Mouse (Mus musculus) kidney, embryonic 15.5 days (tissue): Measurements from ENCODE around the gene Vmn2r69. TPM values are rescaled to one million over a fixed set of nuclear protein-coding genes. Genes with fewer than 3 reads are reported as not detected.

Experiments
- ATAC-seq: fragments of 200-750 bp; cut with Nextera tagmentation; replicated peaks from 2 replicates; pipeline ENCODE4 v1.8.0; 2017; ENCODE audit warnings: moderate TSS enrichment; ENCODE audit not compliant: low FRiP score
- H3K27ac ChIP-seq: fragments of 300-500 bp; sonication (generic); 2 replicates; pipeline ENCODE4 v1.5.1; 2015; ENCODE audit warnings: mild to moderate bottlenecking, inconsistent platforms
- H3K27me3 ChIP-seq: fragments of 300-500 bp; sonication (generic); 2 replicates; pipeline ENCODE4 v1.6.1; 2015; ENCODE audit warnings: inconsistent platforms
- H3K36me3 ChIP-seq: fragments of 300-500 bp; sonication (generic); 2 replicates; pipeline ENCODE4 v1.6.1; 2015; ENCODE audit warnings: inconsistent platforms
- H3K4me1 ChIP-seq: fragments of 300-500 bp; sonication (generic); 2 replicates; pipeline ENCODE4 v1.6.1; 2015; ENCODE audit warnings: inconsistent platforms
- H3K4me2 ChIP-seq: fragments of 300-500 bp; sonication (generic); 2 replicates; pipeline ENCODE4 v1.6.1; 2015; ENCODE audit warnings: moderate library complexity, mild to moderate bottlenecking, inconsistent platforms
- H3K4me3 ChIP-seq: fragments of 300-500 bp; sonication (generic); replicated peaks from 2 replicates; pipeline ENCODE4 v1.5.1; 2015; ENCODE audit warnings: mild to moderate bottlenecking, inconsistent platforms
- H3K9ac ChIP-seq: fragments of 300-500 bp; sonication (generic); 2 replicates; pipeline ENCODE4 v1.6.1; 2015; ENCODE audit warnings: mild to moderate bottlenecking, inconsistent platforms
- H3K9me3 ChIP-seq: fragments of 300-500 bp; sonication (generic); replicated peaks from 2 replicates; pipeline ENCODE4 v1.6.1; 2016; ENCODE audit warnings: inconsistent platforms
- WGBS: fragments of 180-500 bp; shearing (Covaris S2); methylation state at CpG from one replicate; pipeline ENCODE4 v1.1.7; 2015; ENCODE audit warnings: mixed read lengths; 5-methylcytosine and 5-hydroxymethylcytosine counted together
- polyA plus RNA-seq: library from polyadenylated mRNA; unstranded; fragments of >200 nt; fragmentation: Nextera tagmentation; extraction: Ambion mirVana; gene quantifications from 2 replicates; pipeline ENCODE4 v1.2.1, GENCODE M21; 2015

The Vmn2r69 gene
- not detected in 2 replicates for polyA plus RNA-seq

DNA sequence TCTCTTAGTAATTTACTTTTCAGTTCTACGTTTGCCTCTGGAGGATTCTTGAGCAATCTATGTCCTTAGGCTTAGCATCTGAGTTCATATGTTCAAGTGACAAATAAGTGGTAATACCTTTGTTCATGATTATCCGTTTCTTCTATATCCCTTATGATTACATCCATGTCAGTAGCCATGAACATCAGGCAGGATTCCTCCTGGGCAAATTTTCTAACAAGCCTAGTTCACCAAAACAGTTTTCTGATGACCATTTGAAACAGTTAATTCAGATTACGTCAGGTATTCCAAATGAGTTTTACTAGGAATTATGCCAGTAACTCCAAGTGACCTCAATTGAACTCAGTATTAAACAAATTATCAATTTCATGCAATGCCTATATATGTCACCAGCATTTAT, at the start of gene Vmn2r69:
TSS of gene Vmn2r69 (minus strand) at position 101 of the 400 bp plus-strand sequence.
- Histone ChIP-seq H3K4me3 (no peak within 1 kb of the TSS), H3K4me1 (no peaks in the 10 kb centered on the region), H3K36me3 (no peaks in the 10 kb centered on the region), H3K27ac (no peak within 1 kb of the TSS), H3K27me3 (no peaks in the 10 kb centered on the region), H3K4me2 (no peak within 1 kb of the TSS), H3K9me3 (no peaks in the 10 kb centered on the region), H3K9ac (no peak within 1 kb of the TSS)
- no peak for ATAC-seq
- 80% methylated on average over 3 of the region's 3 CpGs for WGBS

Other genes starting within 250 kb of the Vmn2r69 start
- gene Vmn2r68, start 178.1 kb downstream of the Vmn2r69 start, polyA plus RNA-seq = not detected in 2 replicates
- not detected in 2 replicates for gene Vmn2r71, start 147.2 kb upstream of the Vmn2r69 start, polyA plus RNA-seq
- not detected in 2 replicates for gene Vmn2r70, start 153.3 kb upstream of the Vmn2r69 start, polyA plus RNA-seq